Comparison of ENCODE assay signal across 15 mouse cellular contexts in genomic region chr8:54596051-54596450, GRCm38 (mm10). TPM values are rescaled to one million over a fixed set of nuclear protein-coding genes. Genes with fewer than 3 reads are reported as not detected.
"Had no signal": no experiment of that assay in that cellular context is flagged by ENCODE, and none has a peak within 500 bp of the region (broad histone marks: within the 10 kb centered on the region; RNA-seq: fewer than 3 reads in every experiment).

No protein-coding gene starts in this region.

- H3K9ac ChIP-seq: limb, embryonic 15.5 days; liver, embryonic 12.5 days; lung, embryonic 14.5 days had no signal

- H3K4me2 ChIP-seq: limb, embryonic 15.5 days; liver, embryonic 12.5 days; lung, embryonic 14.5 days; midbrain, embryonic 11.5 days had no signal

- H3K27me3 ChIP-seq: limb, embryonic 15.5 days; liver, embryonic 12.5 days; megakaryocyte, embryonic 14.5 days had no signal

- H3K9me3 ChIP-seq: limb, embryonic 15.5 days; liver, embryonic 12.5 days had no signal

- DNase-seq: kidney, adult 18-20 months; kidney, postnatal 25 days; layer of hippocampus, adult 9-11 months; layer of hippocampus, postnatal 36 days; lung, embryonic 14.5 days; lung, postnatal 10 days; lung, postnatal 4 days had no signal

- H3K4me3 ChIP-seq: limb, embryonic 15.5 days; liver, embryonic 12.5 days; megakaryocyte, embryonic 14.5 days had no signal

- H3K36me3 ChIP-seq: limb, embryonic 15.5 days; liver, embryonic 12.5 days had no signal

- ATAC-seq: liver, embryonic 12.5 days had no signal

- H3K27ac ChIP-seq: limb, embryonic 15.5 days; liver, embryonic 12.5 days; stomach, postnatal 0 days had no signal

RNA-seq across cellular contexts. Expression of gene Spata4, which starts 4.5 kb away (rescaled TPM):
- polyA plus RNA-seq: kidney, embryonic 16.5 days; limb, embryonic 11.5 days; limb, embryonic 15.5 days; liver, embryonic 12.5 days; liver, embryonic 16.5 days; lung, embryonic 14.5 days; midbrain, embryonic 11.5 days; stomach, postnatal 0 days had no signal
